Mouse (Mus musculus): ENCODE data around the gene Vmn2r5. TPM values are rescaled to one million over a fixed set of nuclear protein-coding genes. Genes with fewer than 3 reads are reported as not detected.
"Not testable (repeated sequence)": the region's sequence is repeated elsewhere in the genome, so short reads cannot be mapped to it uniquely, and the experiment has no call there.

Vmn2r5 gene
- not detected for polyA plus RNA-seq (2017; shearing (Covaris generic))

GRCm38 (mm10) chr3:64509742-64510141 lies at the start of gene Vmn2r5:
Gene Vmn2r5 (minus strand): TSS chr3:64509842.
- not testable (repeated sequence) for ATAC-seq

- ATAC-seq: not testable (repeated sequence)
These were observed 13.9 kb upstream of the Vmn2r5 start for GRCm38 (mm10) chr3:64523585-64523984.

Other genes with a start within 250 kb of the Vmn2r5 start
- gene Vmn2r3, start 220.1 kb downstream of the Vmn2r5 start, polyA plus RNA-seq (2017; shearing (Covaris generic)): not detected
- gene Vmn2r4, start 94.5 kb downstream of the Vmn2r5 start, polyA plus RNA-seq (2017; shearing (Covaris generic)): not detected
- gene Vmn2r6, start 56.0 kb upstream of the Vmn2r5 start, polyA plus RNA-seq (2017; shearing (Covaris generic)): not detected

Measured in CD4-positive, CD25-positive, alpha-beta regulatory T cell, adult 4 months (primary cell).